Mouse (Mus musculus) cerebellum, adult 2 months (tissue): Measurements from ENCODE around the gene Ssr2. TPM values are rescaled to one million over a fixed set of nuclear protein-coding genes. Genes with fewer than 3 reads are reported as not detected.
A peak's percentile ranks its signal among the peaks of the same experiment; 100 is the strongest.
"Not testable (repeated sequence)": the region's sequence is repeated elsewhere in the genome, so short reads cannot be mapped to it uniquely, and the experiment has no call there.

ENCODE experiments used
- DNase-seq, 2 experiments: peaks; one replicate each; pipeline ENCODE4 v3.0.0; 2021
- H3K27ac ChIP-seq: fragments of 200-500 bp; 2 replicates; pipeline ENCODE4 v1.5.1; 2012; ENCODE audit warnings: low read length, control low read depth, inconsistent platforms; ENCODE audit not compliant: insufficient read depth
- H3K27me3 ChIP-seq: fragments of 200-500 bp; 2 replicates; pipeline ENCODE4 v1.6.1; 2012; ENCODE audit warnings: inconsistent platforms, mild to moderate bottlenecking, low read length, moderate library complexity; ENCODE audit not compliant: control insufficient read depth, insufficient read depth
- H3K4me1 ChIP-seq: fragments of 200-500 bp; 2 replicates; pipeline ENCODE4 v1.6.1; 2011; ENCODE audit warnings: low read length; ENCODE audit not compliant: control insufficient read depth, insufficient read depth
- H3K4me3 ChIP-seq: fragments of 200-500 bp; replicated peaks from 2 replicates; pipeline ENCODE3; 2011; ENCODE audit warnings: mild to moderate bottlenecking, low read depth, low read length, control low read depth; ENCODE audit not compliant: insufficient read depth
- CTCF ChIP-seq: fragments of 200-500 bp; IDR thresholded peaks from 2 replicates; pipeline ENCODE4 v1.5.1; 2011; ENCODE audit warnings: low read depth, mild to moderate bottlenecking, control low read depth, low read length, moderate library complexity, borderline replicate concordance; ENCODE audit not compliant: insufficient read depth
- POLR2A ChIP-seq: fragments of 200-500 bp; IDR thresholded peaks from 2 replicates; pipeline ENCODE4 v1.6.1; 2011; ENCODE audit warnings: low read length, control low read depth, borderline replicate concordance; ENCODE audit not compliant: insufficient read depth
- WGBS: fragments of 180-500 bp; shearing (Covaris S2); methylation state at CpG from one replicate; pipeline ENCODE4 v1.1.7; 2018; 5-methylcytosine and 5-hydroxymethylcytosine counted together
- polyA plus RNA-seq: library from polyadenylated mRNA; depleted of rRNA; stranded (reverse); fragments of >200 nt; gene quantifications from 2 replicates; pipeline ENCODE4 v1.2.3, GENCODE M21; 2012

The Ssr2 gene
- polyA plus RNA-seq, 1 experiment, result 141 TPM

- Histone ChIP-seq H3K4me1 (no peaks in the 10 kb centered on the region), H3K27me3 (no peaks in the 10 kb centered on the region), H3K4me3 (no peak overlapping the region), H3K27ac (no peak overlapping the region)
- no peak for TF ChIP-seq POLR2A
- TF ChIP-seq CTCF, result no peak
- no peak for DNase-seq
- WGBS, result 69% methylated on average over 3 of the region's 3 CpGs
Measured at GRCm38 (mm10) chr3:88591044-88591443, 15.4 kb downstream of the Ssr2 start.

- DNase-seq, result peak in 1 of 2 experiments; percentile 36
- TF ChIP-seq POLR2A, result no peak
- peak; percentile 46 for TF ChIP-seq CTCF
- no peaks in the 10 kb centered on the region for H3K27me3 ChIP-seq
- H3K4me1 ChIP-seq, result no peaks in the 10 kb centered on the region
- 25% methylated on average over 9 of the region's 9 CpGs for WGBS
- H3K27ac ChIP-seq, result no peak overlapping the region
- no peak overlapping the region for H3K4me3 ChIP-seq
Measured at GRCm38 (mm10) chr3:88591950-88592731, 16.5 kb downstream of the Ssr2 start.

DNA sequence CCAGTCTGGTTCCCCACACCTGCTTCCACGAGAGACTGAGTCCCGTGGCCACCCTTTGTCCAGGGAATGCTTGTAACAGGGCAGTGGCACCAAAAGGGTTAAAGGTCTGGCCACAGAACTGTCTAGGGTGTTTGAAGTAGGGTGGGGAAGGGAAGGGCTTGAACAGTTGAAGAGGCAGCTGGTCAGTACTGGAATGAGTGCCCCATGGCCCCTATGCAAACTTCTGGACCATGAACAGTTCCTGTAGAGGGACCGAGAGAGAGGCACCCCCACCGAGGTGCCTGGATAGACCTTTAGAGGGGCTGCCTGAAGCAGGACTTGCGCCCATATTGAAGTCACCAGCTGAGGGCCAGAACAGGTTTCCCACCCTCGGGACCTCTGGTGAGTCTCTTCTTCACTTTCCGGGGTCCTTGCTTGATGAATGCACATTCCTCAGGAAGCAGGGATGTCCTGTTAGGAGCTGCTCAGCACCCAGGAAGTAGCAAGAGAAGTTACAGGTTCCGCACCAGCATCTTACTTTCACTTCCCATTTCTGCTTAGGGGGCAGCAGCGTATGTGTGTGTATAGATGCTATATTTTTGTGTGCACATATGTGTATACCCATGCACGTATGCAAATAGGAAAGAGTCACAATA, 17.4 kb downstream of the Ssr2 start:
- Histone ChIP-seq H3K27me3 (no peaks in the 10 kb centered on the region), H3K27ac (no peak overlapping the region), H3K4me3 (no peak overlapping the region), H3K4me1 (no peaks in the 10 kb centered on the region)
- no peak for TF ChIP-seq CTCF
- TF ChIP-seq POLR2A, result no peak
- no peak for DNase-seq
- WGBS, result 73% methylated on average over 10 of the region's 10 CpGs

DNA sequence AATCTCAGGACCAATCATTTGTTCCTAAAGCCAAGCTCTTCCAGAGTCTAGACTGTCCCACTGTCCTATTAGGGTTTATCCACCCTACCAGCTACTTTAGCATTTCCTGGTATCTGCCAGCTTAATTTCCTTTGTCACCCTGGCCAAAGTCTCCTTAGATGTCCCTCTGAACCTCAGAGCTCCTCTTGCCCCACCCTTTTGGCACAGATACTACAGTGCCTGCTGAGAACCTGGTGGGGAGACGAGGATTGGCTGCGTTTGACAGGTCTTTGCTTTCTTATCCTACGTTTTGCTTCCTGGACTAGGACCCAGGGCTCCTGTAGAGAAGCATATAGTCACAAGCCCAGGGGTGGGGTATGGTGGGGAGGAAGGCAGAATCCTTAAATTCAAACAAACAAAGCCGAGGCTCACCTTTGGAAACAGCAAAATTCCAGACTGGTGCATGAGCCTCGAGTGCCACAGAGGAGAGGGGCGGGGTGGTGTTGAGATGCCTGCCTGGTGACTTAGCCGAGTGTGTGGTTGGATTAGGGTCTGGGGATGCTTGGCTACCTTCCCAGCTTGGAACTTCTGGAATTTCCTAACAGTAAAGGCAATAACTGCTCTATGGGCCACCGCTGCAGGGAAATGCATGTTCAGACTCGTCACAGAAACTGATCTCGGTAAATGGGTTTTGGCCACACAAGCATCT, 18.4 kb downstream of the Ssr2 start:
- no peaks in the 10 kb centered on the region for H3K4me1 ChIP-seq
- no peaks in the 10 kb centered on the region for H3K27me3 ChIP-seq
- H3K27ac ChIP-seq, result no peak overlapping the region
- no peak overlapping the region for H3K4me3 ChIP-seq
- TF ChIP-seq POLR2A (no peak), CTCF (no peak)
- WGBS, result 43% methylated on average over 10 of the region's 10 CpGs
- DNase-seq, result no peak

DNA sequence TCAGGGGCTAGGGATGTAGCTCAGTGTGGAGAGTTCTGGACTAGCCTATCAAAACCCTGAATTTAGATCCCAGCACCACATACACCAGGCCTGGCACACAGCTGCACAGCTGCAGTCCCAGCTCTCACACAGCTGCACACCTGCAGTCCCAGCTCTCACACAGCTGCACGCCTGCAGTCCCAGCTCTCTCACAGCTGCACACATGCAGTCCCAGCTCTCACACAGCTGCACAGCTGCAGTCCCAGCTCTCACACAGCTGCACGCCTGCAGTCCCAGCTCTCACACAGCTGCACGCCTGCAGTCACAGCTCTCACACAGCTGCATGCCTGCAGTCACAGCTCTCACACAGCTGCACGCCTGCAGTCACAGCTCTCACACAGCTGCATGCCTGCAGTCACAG, 20.9 kb downstream of the Ssr2 start:
- H3K27me3 ChIP-seq, H3K4me1 ChIP-seq, DNase-seq, H3K4me3 ChIP-seq, H3K27ac ChIP-seq: not testable (repeated sequence)
- 83% methylated on average over 4 of the region's 4 CpGs for WGBS

- no peak overlapping the region for H3K27ac ChIP-seq
- WGBS, result 55% methylated on average over 4 of the region's 4 CpGs
- no peak overlapping the region for H3K4me3 ChIP-seq
- TF ChIP-seq POLR2A (no peak), CTCF (no peak)
- no peaks in the 10 kb centered on the region for H3K4me1 ChIP-seq
- no peak for DNase-seq
- no peaks in the 10 kb centered on the region for H3K27me3 ChIP-seq
Measured at GRCm38 (mm10) chr3:88602466-88602865, 26.8 kb downstream of the Ssr2 start.

DNA sequence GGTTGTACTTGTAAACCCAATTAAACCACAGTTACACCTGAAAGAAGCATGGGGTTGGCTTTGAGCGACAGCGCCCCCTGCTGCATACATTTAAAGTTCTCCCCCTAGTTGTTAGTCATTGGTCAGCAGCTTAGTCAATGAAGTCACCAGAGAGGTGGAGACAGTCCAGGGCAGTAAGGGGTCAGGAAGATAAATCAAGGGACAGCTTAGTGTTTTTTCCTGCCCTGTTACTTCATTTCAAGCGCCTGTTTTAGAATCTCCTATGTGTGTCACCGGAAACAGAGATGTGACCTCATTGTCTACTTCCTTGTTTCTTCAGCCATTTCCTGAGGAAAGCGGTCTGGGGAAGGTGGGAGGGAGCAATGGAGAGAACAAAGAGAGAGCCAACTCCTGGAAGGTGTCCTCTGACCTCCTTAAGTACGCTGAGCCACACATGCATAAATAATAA, 28.1 kb downstream of the Ssr2 start:
- no peak overlapping the region for H3K4me3 ChIP-seq
- DNase-seq, result peak; percentile 50 to 63
- TF ChIP-seq POLR2A (no peak), CTCF (peak; percentile 78)
- no peak overlapping the region for H3K27ac ChIP-seq
- 30% methylated on average over 6 of the region's 6 CpGs for WGBS
- no peaks in the 10 kb centered on the region for H3K27me3 ChIP-seq
- peaks cover 2% of the 10 kb centered on the region; the same call in 1 of the 2 replicates for H3K4me1 ChIP-seq
